Mouse (Mus musculus) bone marrow macrophage, adult 2 months (primary cell): ENCODE measurements at regions not wholly inside any gene's neighbourhood (a gene's known extent, or its start where the extent isn't known, plus 50 kb on each side); places are given as distances from the start of the nearest gene placed in this dataset.

Experiments used
- CTCF ChIP-seq: IDR thresholded peaks from 2 replicates; pipeline ENCODE4 v1.5.1; 2012; ENCODE audit warnings: low read depth, mild to moderate bottlenecking, low read length, moderate library complexity
- POLR2A ChIP-seq: IDR thresholded peaks from 2 replicates; pipeline ENCODE4 v1.6.1; 2012; ENCODE audit warnings: mild to moderate bottlenecking, low read depth, low read length, borderline replicate concordance

DNA sequence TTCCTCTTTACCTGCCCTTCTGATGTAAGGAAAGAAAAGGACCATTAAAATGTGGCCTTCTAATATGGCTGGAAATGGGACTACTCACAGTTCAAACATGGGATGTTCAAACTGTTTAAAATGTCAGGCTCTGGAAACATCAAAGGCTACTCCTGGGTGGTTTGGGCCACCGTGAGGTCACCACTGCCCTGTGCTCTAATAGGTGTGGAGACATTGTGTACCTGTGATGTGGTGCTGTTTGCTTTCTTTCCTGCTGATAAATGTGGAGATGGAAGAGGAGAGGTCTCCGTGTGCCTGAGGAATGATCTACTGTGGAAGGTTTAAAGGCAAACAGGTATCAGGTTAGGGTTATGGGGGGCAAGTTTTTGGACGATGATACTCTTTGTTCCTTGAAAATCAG lies 194.5 kb upstream of the Paip1 start:
- TF ChIP-seq CTCF = no peak
- TF ChIP-seq POLR2A = no peak
